Mouse (Mus musculus) G1E (cell line): ENCODE data around the gene Jpt1.
"Not testable (repeated sequence)": the region's sequence is repeated elsewhere in the genome, so short reads cannot be mapped to it uniquely, and the experiment has no call there.

Source experiments
- CTCF ChIP-seq: IDR thresholded peaks from 2 replicates; pipeline ENCODE4 v1.5.1; 2012; ENCODE audit warnings: low read depth, low read length, inconsistent platforms, mixed read lengths
- GATA1 ChIP-seq: IDR thresholded peaks from 2 replicates; pipeline ENCODE4 v1.6.1; 2012; ENCODE audit warnings: borderline replicate concordance, low read length, inconsistent platforms, mixed read lengths
- GATA2 ChIP-seq: IDR thresholded peaks from 2 replicates; pipeline ENCODE4 v1.6.1; 2012; ENCODE audit warnings: low read depth, low read length, inconsistent platforms, borderline replicate concordance
- POLR2AphosphoS5 ChIP-seq: IDR thresholded peaks from 2 replicates; pipeline ENCODE4 v1.6.1; 2012; ENCODE audit warnings: low read depth, low read length, inconsistent platforms; ENCODE audit not compliant: insufficient replicate concordance
- TAL1 ChIP-seq: conservative IDR thresholded peaks from 2 replicates; pipeline ENCODE4 v1.6.1; 2012; ENCODE audit warnings: low read depth, low read length, inconsistent platforms, mixed read lengths

DNA sequence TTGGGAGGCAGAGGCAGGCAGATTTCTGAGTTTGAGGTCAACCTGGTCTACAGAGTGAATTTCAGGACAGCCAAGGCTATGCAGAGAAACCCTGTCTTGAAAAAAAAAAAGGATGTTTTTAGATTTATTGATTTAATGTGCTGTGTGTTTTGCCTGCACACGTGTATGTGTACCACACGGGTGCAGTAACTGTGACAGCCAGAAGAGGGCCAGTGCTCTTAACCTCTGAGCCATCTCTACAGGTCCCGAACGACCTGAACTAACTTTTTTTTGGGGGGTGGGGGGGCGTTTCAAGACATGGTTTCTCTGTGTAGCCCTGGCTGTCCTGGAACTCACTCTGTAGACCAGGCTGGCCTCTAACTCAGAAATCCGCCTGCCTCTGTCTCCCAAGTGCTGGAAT lies 59.4 kb downstream of the Jpt1 start:
- not testable (repeated sequence) for TF ChIP-seq CTCF, TAL1, GATA1, GATA2, POLR2AphosphoS5
